Mouse (Mus musculus) naive thymus-derived CD4-positive, alpha-beta T cell, adult 2 months (primary cell): ENCODE data around the gene Lsmem1.

Source experiments
- DNase-seq: peaks from one replicate; pipeline ENCODE4 v3.0.0-alpha.2; 2011; ENCODE audit warnings: low read depth

Lsmem1 gene

GRCm38 (mm10) chr12:40140706-40141105 is 58.6 kb downstream of the Lsmem1 start:
- no peak for DNase-seq

GRCm38 (mm10) chr12:40139484-40140245 is 59.6 kb downstream of the Lsmem1 start:
- no peak for DNase-seq

GRCm38 (mm10) chr12:40134529-40134928 is 64.8 kb downstream of the Lsmem1 start:
- peak; percentile 5 for DNase-seq

- DNase-seq = no peak
Observed at GRCm38 (mm10) chr12:40133573-40134271, 65.6 kb downstream of the Lsmem1 start, which contains the start of gene Scin. Gene Scin, minus strand, starts transcription at chr12:40134228.

- no peak for DNase-seq
Observed at GRCm38 (mm10) chr12:40133194-40133572, 66.1 kb downstream of the Lsmem1 start.
